Mouse (Mus musculus): ENCODE data around the gene Znrd1as. TPM values are rescaled to one million over a fixed set of nuclear protein-coding genes. Genes with fewer than 3 reads are reported as not detected.

Gene Znrd1as
- 3.4 and 4.6 TPM in 2 replicates for polyA plus RNA-seq (2015; fragmentation: Nextera tagmentation; extraction: Ambion mirVana)

GRCm38 (mm10) chr17:36957999-36958743, at the start of gene Znrd1as, which contains the start of gene Znrd1:
Gene Znrd1as (plus strand): TSS chr17:36958592.
Gene Znrd1 (minus strand): TSS chr17:36958559.

GRCm38 (mm10) chr17:36942791-36943471, 15.5 kb upstream of the Znrd1as start, which contains the start of gene Rnf39:
Gene Rnf39 (plus strand): TSS chr17:36942918.

GRCm38 (mm10) chr17:36950981-36951947, 7.1 kb upstream of the Znrd1as start, which contains the start of gene Ppp1r11:
Gene Ppp1r11 (minus strand): TSS chr17:36951741.

GRCm38 (mm10) chr17:36981221-36981813, 22.9 kb downstream of the Znrd1as start, which contains the start of gene 2410137M14Rik:
Gene 2410137M14Rik (minus strand): TSS chr17:36981237.

GRCm38 (mm10) chr17:36989437-36989836, 31.0 kb downstream of the Znrd1as start, which contains the start of gene H2-M5:
Gene H2-M5 (minus strand): TSS chr17:36989537.

GRCm38 (mm10) chr17:37000863-37001262, 42.5 kb downstream of the Znrd1as start, which contains the start of gene Zfp57:
Gene Zfp57 (plus strand): TSS chr17:37001163.

Other genes with a start within 250 kb of the Znrd1as start
- not detected in 2 replicates for gene H2-M10.5, start 185.7 kb upstream of the Znrd1as start, polyA plus RNA-seq (2015; fragmentation: Nextera tagmentation; extraction: Ambion mirVana)
- gene H2-M10.6, start 146.4 kb upstream of the Znrd1as start, polyA plus RNA-seq (2015; fragmentation: Nextera tagmentation; extraction: Ambion mirVana): not detected in 2 replicates
- 37.8 and 41.8 TPM in 2 replicates for gene Trim26, start 121.5 kb upstream of the Znrd1as start, polyA plus RNA-seq (2015; fragmentation: Nextera tagmentation; extraction: Ambion mirVana)
- 0.90 and 1.1 TPM in 2 replicates for gene Trim15, start 91.4 kb upstream of the Znrd1as start, polyA plus RNA-seq (2015; fragmentation: Nextera tagmentation; extraction: Ambion mirVana)
- gene Trim10, start 89.0 kb upstream of the Znrd1as start, polyA plus RNA-seq (2015; fragmentation: Nextera tagmentation; extraction: Ambion mirVana): 0.28 and 0.39 TPM in 2 replicates
- 0.19 TPM in 1 of 2 replicates, not detected in the other for gene Trim40, start 68.5 kb upstream of the Znrd1as start, polyA plus RNA-seq (2015; fragmentation: Nextera tagmentation; extraction: Ambion mirVana)
- gene Trim31, start 60.5 kb upstream of the Znrd1as start, polyA plus RNA-seq (2015; fragmentation: Nextera tagmentation; extraction: Ambion mirVana): not detected in 2 replicates
- gene Rnf39, start 15.7 kb upstream of the Znrd1as start, polyA plus RNA-seq (2015; fragmentation: Nextera tagmentation; extraction: Ambion mirVana): 4.5 and 5.2 TPM in 2 replicates
- gene Ppp1r11, start 6.9 kb upstream of the Znrd1as start, polyA plus RNA-seq (2015; fragmentation: Nextera tagmentation; extraction: Ambion mirVana): 153 and 169 TPM in 2 replicates
- gene Znrd1, start within 50 bp of the Znrd1as start, polyA plus RNA-seq (2015; fragmentation: Nextera tagmentation; extraction: Ambion mirVana): 54.6 and 58.0 TPM in 2 replicates
- gene 2410137M14Rik, start 22.6 kb downstream of the Znrd1as start, polyA plus RNA-seq (2015; fragmentation: Nextera tagmentation; extraction: Ambion mirVana): 0.25 TPM in 1 of 2 replicates, not detected in the other
- gene H2-M5, start 30.9 kb downstream of the Znrd1as start, polyA plus RNA-seq (2015; fragmentation: Nextera tagmentation; extraction: Ambion mirVana): 1.1 and 1.4 TPM in 2 replicates
- 106 and 132 TPM in 2 replicates for gene Zfp57, start 42.6 kb downstream of the Znrd1as start, polyA plus RNA-seq (2015; fragmentation: Nextera tagmentation; extraction: Ambion mirVana)
- gene Mog, start 64.8 kb downstream of the Znrd1as start, polyA plus RNA-seq (2015; fragmentation: Nextera tagmentation; extraction: Ambion mirVana): 0.88 and 2.0 TPM in 2 replicates
- gene Gabbr1, start 87.4 kb downstream of the Znrd1as start, polyA plus RNA-seq (2015; fragmentation: Nextera tagmentation; extraction: Ambion mirVana): 95.5 and 105 TPM in 2 replicates
- 0.08 TPM in 1 of 2 replicates, not detected in the other for gene Olfr90, start 129.9 kb downstream of the Znrd1as start, polyA plus RNA-seq (2015; fragmentation: Nextera tagmentation; extraction: Ambion mirVana)
- not detected in 2 replicates for gene Olfr91, start 139.7 kb downstream of the Znrd1as start, polyA plus RNA-seq (2015; fragmentation: Nextera tagmentation; extraction: Ambion mirVana)
- gene Olfr92, start 161.5 kb downstream of the Znrd1as start, polyA plus RNA-seq (2015; fragmentation: Nextera tagmentation; extraction: Ambion mirVana): not detected in 2 replicates
- gene Olfr93, start 202.9 kb downstream of the Znrd1as start, polyA plus RNA-seq (2015; fragmentation: Nextera tagmentation; extraction: Ambion mirVana): not detected in 2 replicates
- gene Ubd, start 235.3 kb downstream of the Znrd1as start, polyA plus RNA-seq (2015; fragmentation: Nextera tagmentation; extraction: Ambion mirVana): not detected in 2 replicates
- 0.21 TPM in 1 of 2 replicates, not detected in the other for gene Olfr94, start 242.4 kb downstream of the Znrd1as start, polyA plus RNA-seq (2015; fragmentation: Nextera tagmentation; extraction: Ambion mirVana)

Measured in neural tube, postnatal 0 days (tissue).